Mouse (Mus musculus): ENCODE results near the gene Col4a6. TPM values are rescaled to one million over a fixed set of nuclear protein-coding genes. Genes with fewer than 3 reads are reported as not detected.

Col4a6 gene
- total and polyA plus RNA-seq, 2 experiments: 0.01 to 0.09 TPM

DNA sequence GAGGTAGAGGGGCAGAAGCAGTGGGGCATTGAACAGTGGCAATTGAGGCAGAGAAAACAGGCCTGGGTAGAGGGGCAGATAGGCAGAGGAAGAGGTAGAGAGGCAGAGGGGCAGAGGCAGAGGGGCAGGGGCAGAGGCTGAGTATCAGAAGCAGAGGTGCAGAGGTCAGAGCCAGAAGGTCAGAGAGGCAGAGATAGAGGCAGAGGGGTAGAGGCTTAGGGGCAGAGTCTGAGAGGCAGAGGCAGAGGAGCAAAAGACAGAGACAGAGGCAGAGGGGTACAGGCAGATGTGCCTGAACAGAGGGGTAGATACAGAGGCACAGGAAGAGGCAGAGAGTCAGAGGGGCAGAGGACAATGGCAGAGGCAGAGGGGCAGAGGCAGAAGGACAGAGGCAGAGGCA, 323.6 kb downstream of the Col4a6 start:
- peak overlapping the region; percentile 10; the same call in 1 of the 2 replicates for H3K27ac ChIP-seq (replicated peaks; ENCODE audit: insufficient read depth, low read depth, low read length)
- H3K79me2 ChIP-seq (ENCODE audit: control insufficient read depth, insufficient read depth, low read length): no peaks in the 10 kb centered on the region
- H3K9ac ChIP-seq (ENCODE audit: low read depth, low read length): no peak overlapping the region
- H3K4me1 ChIP-seq (ENCODE audit: control insufficient read depth, insufficient read depth, low read length): peaks cover 10% of the 10 kb centered on the region
- no peaks in the 10 kb centered on the region for H3K36me3 ChIP-seq (ENCODE audit: control insufficient read depth, insufficient read depth, low read length)
- H3K4me3 ChIP-seq (ENCODE audit: insufficient read depth, low read depth, low read length): no peak overlapping the region
- no peak for TF ChIP-seq CTCF (IDR thresholded peaks at IDR 0.05; ENCODE audit: low read depth, low read length)
- no peak for TF ChIP-seq POLR2A (IDR thresholded peaks at IDR 0.05; ENCODE audit: extremely low read depth, insufficient read depth, low read length)
- no peaks in the 10 kb centered on the region for H3K27me3 ChIP-seq (ENCODE audit: control insufficient read depth, insufficient read depth, low read length)
- peak; percentile 14 for DNase-seq (ENCODE audit: extremely low read depth, low read depth, low spot score)

DNA sequence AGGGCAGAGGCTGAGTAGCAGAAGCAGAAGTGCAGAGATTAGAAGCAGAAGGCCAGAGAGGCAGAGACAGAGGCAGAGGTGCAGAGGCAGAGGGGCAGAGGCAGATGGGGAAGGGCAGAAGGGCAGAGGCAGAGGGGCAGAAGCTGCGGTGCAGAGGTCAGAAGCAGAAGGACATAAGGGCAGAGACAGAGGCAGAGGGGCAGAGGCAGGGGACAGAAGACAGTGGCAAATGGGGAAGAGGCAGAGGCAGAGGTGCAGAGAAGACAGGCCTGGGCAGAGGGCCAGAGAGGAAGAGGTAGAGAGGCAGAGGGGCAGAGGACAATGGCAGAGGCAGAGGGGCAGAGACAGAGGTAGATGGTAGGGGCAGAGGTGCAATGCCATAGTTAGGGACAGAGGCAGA, 324.2 kb downstream of the Col4a6 start:
- H3K4me1 ChIP-seq (ENCODE audit: control insufficient read depth, insufficient read depth, low read length): peaks cover 10% of the 10 kb centered on the region
- DNase-seq (ENCODE audit: extremely low read depth, low read depth, low spot score): no peak
- no peak overlapping the region for H3K4me3 ChIP-seq (ENCODE audit: insufficient read depth, low read depth, low read length)
- WGBS: 31% methylated on average over 1 of the region's 1 CpGs
- H3K27ac ChIP-seq (replicated peaks; ENCODE audit: insufficient read depth, low read depth, low read length): peak overlapping the region; percentile 43; the same call in 1 of the 2 replicates
- no peak overlapping the region for H3K9ac ChIP-seq (ENCODE audit: low read depth, low read length)
- TF ChIP-seq CTCF (IDR thresholded peaks at IDR 0.05; ENCODE audit: low read depth, low read length) (no peak), POLR2A (IDR thresholded peaks at IDR 0.05; ENCODE audit: extremely low read depth, insufficient read depth, low read length) (no peak)
- no peaks in the 10 kb centered on the region for H3K79me2 ChIP-seq (ENCODE audit: control insufficient read depth, insufficient read depth, low read length)
- H3K27me3 ChIP-seq (ENCODE audit: control insufficient read depth, insufficient read depth, low read length): no peaks in the 10 kb centered on the region
- no peaks in the 10 kb centered on the region for H3K36me3 ChIP-seq (ENCODE audit: control insufficient read depth, insufficient read depth, low read length)

Other genes starting within 250 kb of the Col4a6 start
- gene Col4a5, start 1.3 kb upstream of the Col4a6 start, total RNA-seq (2014; rRNA removed): 2.5 and 3.2 TPM in 2 replicates
- 0.58 and 0.94 TPM in 2 replicates for gene Col4a5, start 1.3 kb upstream of the Col4a6 start, polyA plus RNA-seq (2012; rRNA removed)

All from liver, adult 2 months (tissue).